Mouse (Mus musculus) 3T3-L1 (cell line): Measurements from ENCODE around the gene Aox1.

Experiments
- DNase-seq: peaks from one replicate; pipeline ENCODE4 v3.0.0-alpha.2; 2015; ENCODE audit warnings: low read depth, low spot score

The Aox1 gene

DNA sequence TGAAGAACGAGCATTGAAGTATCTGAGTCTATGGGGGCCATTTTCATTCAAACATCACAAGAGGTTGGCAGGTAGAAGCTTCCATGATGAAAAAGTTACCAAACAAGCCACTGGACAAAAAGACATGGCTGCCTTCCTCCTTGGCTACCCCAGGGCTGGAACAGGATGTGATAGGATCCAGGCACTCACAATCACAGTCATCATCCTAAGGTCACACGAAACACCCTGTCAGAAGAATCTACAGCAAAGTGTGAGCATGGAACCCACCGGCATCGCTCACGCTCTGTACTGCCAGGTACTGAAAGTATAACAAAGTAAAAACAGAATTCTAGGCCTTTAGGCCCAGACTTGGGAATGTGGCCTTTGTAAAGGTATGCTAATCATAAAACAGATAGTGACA, 80.5 kb downstream of the Aox1 start:
- DNase-seq: no peak

DNA sequence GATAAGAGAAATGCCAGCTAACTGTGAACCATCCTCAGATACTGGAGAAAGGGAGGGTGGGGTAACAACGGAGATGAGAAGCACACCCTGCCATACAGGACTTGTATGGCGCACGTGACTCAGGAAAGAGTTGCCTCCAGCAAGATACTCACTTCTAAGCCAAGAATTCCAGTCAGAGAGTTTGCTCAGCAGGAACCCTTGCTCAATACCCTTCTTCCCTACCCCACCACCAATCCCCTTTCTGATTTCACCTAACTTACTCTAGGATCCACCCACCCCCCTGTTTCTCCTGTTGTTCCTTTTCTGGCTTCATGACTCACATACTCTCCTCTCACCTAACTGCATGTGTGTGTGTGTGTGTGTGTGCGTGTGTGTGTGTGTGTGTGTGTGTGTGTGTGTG, 81.6 kb downstream of the Aox1 start:
- DNase-seq: peak; percentile 50

DNA sequence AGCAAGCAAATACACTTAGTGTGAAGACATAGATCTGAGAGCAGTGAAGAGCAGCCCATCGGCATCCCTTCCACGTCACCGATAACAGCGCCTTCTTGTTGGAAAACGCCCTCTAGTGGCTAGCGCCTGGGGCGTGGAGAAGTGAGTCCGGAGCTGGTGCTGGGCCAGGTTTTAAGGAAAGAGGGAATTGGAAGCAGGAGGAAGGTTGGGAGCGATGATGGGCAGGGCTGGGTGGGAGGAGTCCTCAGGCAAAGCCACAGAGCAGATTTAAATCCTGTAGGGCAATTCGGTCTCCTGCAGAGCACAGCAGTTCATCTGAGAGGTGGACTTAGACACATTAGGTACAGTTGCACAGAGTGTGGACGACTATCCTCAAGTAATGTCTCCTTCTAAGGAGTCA, 83.1 kb downstream of the Aox1 start, which contains the start of gene Aox3:
Aox3 (plus strand) TSS at position 251 of the 400 bp plus-strand sequence.
- peak; percentile 56 for DNase-seq

DNA sequence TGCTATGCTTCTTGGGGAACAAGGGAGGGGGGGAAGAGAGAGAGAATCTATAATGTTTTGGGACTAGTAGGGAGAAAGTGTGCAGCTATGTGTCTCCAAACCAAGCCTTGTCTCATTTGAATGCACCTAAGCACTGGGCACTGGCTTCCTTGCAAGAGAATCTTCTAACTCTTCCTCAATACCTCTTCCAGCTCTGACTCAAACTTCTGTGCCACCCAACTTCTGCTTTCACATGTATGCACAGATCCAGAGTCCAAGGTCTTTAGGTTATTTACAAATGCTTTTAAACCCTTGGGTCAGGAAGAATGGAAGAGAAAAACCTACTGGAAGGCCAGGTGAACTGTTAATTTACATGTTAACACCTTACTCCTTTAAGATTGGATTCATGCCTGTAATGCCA, 83.7 kb downstream of the Aox1 start:
- DNase-seq: no peak

DNA sequence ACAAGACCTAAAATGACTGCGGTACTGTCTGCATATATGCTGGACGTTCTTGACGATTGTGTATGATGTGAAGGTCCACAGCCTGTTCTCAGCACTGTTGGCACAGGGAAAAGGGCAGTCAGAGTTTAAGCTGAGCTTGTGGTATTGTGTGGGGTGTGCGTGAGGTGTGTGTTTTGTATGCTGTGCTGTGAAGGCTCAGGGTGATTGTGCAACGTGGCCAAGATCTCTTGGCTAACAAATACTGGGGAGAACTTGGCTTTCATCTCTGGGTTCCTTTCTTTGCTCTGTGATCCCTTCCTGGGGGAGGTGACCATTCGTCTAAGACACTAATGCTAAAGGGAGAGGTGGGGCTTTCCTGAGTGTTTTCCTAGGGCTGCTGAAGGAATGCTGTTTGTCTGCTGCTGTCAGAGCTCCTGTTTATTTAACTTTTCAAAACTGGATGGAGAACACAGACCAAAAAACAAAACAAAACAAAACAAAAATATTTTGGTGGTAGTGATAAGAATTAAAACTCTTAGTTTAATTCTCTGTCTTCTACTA, 84.4 kb downstream of the Aox1 start:
- no peak for DNase-seq

DNA sequence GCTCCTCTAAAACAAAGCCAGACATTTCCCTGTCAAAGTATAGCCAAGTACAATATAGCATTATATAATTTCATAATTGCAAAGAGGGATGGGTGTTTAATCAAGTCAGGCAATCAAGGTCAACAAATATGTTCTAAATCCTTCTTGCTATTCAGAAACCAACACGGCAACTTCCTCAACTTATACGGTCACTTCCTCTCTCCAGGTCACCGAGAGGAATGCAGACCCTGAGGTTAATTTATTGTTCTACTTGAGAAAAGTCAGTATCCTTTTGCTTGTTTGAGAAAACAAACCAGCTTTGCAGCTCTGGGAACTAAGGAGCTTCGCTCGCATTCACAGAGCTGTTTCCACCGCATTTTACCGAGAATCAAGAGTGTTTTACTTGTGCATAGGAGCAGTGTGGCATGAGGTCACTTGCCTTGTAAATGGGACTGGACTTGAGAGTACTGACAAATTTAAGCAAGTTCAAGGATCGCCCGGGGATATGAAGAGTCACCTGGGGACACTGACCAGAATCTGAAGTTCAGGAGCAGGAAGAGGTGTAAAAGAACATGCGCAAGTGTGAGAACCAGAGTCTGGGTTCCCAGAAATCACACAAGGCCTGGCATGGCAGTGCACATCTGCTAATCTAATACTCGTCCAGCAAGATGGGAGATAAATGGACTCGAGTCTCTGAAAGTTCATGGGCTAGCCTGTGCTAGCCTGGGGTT, 85.1 kb downstream of the Aox1 start:
- no peak for DNase-seq

DNA sequence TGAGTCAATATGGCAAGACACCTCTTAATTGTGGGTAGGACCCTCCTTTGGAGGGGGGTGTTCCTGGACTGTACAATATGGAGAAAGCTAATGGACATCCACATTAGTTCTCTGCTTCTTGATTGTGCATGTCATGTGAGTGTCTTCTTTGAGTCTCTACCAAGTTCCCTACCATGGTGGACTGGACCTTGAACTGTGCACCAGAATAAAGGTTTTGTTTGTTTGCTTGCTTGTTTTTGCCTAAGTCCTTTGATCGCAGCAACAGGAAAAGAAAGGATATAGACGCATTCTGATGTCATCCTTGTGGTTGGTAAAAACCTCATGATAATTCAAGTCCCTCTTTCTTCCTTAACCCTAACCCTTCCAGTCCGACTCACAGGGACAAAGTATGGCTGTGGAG, 88.5 kb downstream of the Aox1 start:
- no peak for DNase-seq

DNA sequence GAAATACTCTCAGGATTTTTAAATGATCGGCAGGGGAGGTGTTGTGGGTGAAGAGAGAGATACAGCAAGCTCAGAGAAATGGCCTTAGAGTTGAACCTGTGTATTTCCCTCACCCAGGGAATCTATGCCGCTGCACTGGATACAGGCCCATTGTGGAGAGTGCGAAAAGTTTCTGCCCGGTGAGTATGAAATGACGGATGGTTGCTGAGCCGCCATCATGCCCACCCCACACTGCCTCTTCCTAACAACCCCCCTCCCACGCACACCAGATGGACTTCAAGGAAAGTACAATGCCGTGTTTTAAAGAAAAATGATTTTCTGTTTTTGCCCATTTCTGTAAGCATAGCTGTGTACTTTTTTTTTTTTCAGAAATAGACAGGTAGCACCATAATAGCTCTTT, 95.2 kb downstream of the Aox1 start:
- no peak for DNase-seq

DNA sequence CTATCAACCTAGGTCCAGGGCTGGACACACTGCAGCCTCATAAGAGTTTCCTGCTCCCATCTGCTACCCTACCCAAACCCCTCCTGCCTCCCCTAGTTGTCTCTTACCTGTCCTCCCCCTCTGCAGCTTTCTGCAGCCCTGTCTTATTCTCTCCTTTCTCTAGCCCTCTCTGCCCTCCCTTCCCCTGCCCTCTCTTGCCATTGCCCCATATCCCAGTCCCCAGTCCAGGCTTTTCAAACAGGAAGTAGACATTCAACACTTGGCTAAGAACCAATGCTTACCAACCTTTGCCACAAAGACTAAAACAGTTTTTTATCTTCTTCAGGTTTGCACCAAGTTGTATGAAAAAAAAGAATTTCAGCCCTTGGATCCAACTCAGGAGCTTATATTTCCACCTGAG, 108.2 kb downstream of the Aox1 start:
- DNase-seq: no peak

DNA sequence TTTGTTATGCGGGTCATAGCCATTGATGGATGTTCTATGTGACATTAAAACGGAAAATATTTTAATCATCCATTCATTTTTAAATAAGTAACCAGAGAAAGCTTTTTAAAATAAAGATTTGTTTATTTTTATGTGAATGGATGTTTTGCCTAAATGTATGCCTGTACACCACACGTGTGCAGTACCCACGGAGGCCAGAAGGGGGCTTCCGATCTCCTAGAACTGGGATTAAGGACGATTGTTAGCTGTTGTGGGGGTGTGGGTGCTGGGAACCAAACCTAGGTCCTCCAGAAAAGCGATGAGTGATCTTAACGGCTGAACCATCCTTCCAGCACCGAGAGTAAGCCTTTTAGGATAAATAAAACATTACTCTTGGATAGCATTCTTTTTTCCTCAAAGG, 109.3 kb downstream of the Aox1 start:
- DNase-seq: peak; percentile 15

DNA sequence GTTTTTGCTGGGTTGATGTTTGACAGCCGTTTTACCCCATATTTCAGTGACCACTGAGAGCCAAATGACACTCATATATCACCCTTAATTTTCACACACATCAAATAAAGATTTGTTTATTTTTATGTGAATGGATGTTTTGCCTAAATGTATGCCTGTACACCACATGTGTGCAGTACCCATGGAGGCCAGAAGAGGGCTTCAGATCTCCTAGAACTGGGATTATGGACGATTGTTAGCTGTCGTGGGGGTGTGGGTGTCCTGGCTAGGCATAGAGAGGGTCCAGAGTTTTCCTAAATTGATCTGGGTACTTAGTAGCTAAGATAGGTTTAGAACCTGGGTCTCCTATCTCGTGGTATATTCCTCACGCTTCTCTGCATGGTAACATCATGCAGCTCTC, 110.9 kb downstream of the Aox1 start:
- no peak for DNase-seq

DNA sequence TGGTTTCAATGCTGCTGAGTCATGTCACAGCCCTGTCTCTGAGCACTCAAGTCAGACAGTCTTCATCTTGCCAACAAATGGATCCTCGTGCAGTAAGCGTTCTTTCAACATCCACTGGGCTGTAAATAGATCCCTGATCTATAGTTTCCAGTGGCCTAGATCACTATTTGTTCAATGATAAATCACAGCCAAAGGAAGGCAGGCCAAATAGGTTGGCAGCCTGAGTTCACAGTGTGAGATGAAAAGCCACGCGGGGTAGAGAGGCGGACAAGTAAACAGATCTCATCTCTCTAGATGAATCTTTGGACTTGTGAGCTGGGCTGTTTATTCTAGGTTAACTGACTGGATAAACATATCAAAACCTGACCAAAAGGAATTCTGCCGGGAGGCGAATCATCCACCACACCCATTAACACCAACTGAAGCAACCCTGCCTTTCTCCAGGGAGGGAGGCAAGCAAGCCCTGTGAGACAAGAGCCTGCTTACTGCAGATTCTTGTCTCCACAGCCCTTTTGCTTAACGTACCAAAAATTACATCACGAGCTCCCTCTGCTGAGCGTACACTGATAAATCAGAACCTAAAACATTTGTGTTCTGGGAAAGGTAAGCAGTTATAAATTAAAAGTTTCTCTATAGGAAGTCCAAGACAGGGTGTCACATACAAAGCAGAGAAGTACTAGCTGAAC, 114.8 kb downstream of the Aox1 start:
- peak; percentile 67 for DNase-seq

DNA sequence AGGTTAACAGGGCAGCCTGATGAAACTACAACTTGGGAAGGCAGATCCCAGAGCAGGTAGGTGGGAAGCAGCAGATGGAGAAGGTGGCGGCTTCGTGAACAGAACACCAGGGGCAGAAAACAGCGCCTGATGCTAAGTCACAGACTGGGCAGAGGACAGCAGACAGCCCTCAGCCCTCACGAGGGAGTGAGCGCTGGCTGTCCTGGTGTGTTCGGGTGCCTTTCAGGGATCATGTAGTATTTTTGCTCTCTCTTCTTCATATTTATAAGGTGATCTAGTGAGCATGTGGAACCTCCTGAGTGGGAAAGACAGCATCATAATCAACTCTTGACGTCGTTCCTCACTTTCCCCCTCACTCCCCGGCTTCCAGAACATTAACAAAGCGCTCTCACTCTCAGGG, 116.3 kb downstream of the Aox1 start:
- no peak for DNase-seq

DNA sequence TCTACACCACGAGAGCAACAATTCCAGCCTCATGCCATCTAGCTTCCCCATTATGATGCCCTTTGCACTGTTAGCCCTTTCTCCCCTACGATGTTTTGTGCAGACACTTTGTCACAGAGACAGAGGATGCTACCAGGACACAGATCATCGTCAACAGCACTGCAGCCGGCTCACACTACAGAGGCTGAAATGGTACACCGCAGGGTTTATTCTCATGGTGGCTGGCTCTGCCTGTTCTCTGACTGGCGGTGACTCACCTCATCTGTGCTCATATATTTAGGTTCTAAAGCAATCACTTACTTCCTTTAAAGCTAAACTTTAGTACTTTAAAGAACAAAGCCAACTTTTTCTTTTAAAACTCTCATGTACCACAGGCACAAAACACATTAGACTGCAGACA, 118.0 kb downstream of the Aox1 start:
- DNase-seq: peak; percentile 22

DNA sequence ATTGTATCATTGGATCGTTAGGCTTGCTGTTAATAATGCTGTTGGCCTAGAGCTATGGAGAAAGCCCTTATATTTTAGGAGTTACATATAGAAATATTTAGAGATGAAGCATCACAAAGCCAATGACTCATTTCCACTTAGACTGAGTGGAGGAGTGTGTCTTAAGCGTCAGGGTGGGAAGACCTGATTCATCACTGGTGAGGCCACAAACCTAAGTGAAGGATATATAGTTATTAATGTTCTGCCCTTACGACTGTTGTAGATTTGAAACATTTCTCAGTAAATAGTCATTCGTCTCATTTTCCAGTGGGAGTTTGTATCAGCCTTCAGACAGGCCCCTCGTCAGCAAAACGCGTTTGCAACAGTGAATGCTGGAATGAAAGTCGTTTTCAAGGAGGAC, 122.5 kb downstream of the Aox1 start:
- DNase-seq: no peak
